Mouse (Mus musculus): ENCODE data around the gene Zfp94.

GRCm38 (mm10) chr7:24294763-24295162 is 21.7 kb downstream of the Zfp94 start:
- TF ChIP-seq POLR2A (IDR thresholded peaks at IDR 0.05; ENCODE audit: borderline replicate concordance, extremely low read depth, low read depth, low read length) (no peak), CTCF (IDR thresholded peaks at IDR 0.05; ENCODE audit: insufficient read depth, low read length) (no peak)
